Mouse (Mus musculus) myocyte (in vitro differentiated cells): Measurements from ENCODE around the gene Hoxc5. TPM values are rescaled to one million over a fixed set of nuclear protein-coding genes. Genes with fewer than 3 reads are reported as not detected.

ENCODE experiments used
- H3K27me3 ChIP-seq: one replicate; pipeline ENCODE4 v1.6.1; 2011; ENCODE audit not compliant: control insufficient read depth, insufficient read depth, insufficient read length
- H3K36me3 ChIP-seq: one replicate; pipeline ENCODE4 v1.6.1; 2011; ENCODE audit not compliant: control insufficient read depth, insufficient read depth
- H3K4me2 ChIP-seq: one replicate; pipeline ENCODE4 v1.6.1; 2011; ENCODE audit warnings: low read depth, control low read depth
- H3K4me3 ChIP-seq: one replicate; pipeline ENCODE4 v1.5.1; 2011; ENCODE audit warnings: mild to moderate bottlenecking, control low read depth, moderate library complexity
- H3K79me2 ChIP-seq: one replicate; pipeline ENCODE4 v1.6.1; 2011; ENCODE audit not compliant: control insufficient read depth, insufficient read depth
- H3ac ChIP-seq: one replicate; pipeline ENCODE4 v1.6.1; 2011; ENCODE audit not compliant: control insufficient read depth, insufficient read length
- CEBPB ChIP-seq: IDR thresholded peaks from 2 replicates; pipeline ENCODE4 v1.6.1; 2011; ENCODE audit warnings: mild to moderate bottlenecking, moderate library complexity; ENCODE audit not compliant: poor library complexity, insufficient read depth, severe bottlenecking
- E2F4 ChIP-seq: IDR thresholded peaks from one replicate; pipeline ENCODE4 v1.6.1; 2011; ENCODE audit warnings: mild to moderate bottlenecking, control low read depth, moderate library complexity; ENCODE audit not compliant: insufficient read depth
- MAX ChIP-seq: IDR thresholded peaks from one replicate; pipeline ENCODE4 v1.6.1; 2011; ENCODE audit warnings: low read depth, mild to moderate bottlenecking, control low read depth
- MYOD1 ChIP-seq, 3 experiments: IDR thresholded peaks; one replicate each; pipeline ENCODE4 v1.6.1; 2011; ENCODE audit warnings: control low read depth in 2 of 3, low read depth in 2 of 3, mild to moderate bottlenecking in 2 of 3, moderate library complexity in 1 of 3; ENCODE audit not compliant: insufficient read length in 2 of 3, control insufficient read depth in 1 of 3
- MYOG ChIP-seq, 3 experiments: IDR thresholded peaks; one replicate each; pipeline ENCODE4 v1.6.1; 2011; ENCODE audit warnings: control low read depth in 2 of 3, low read depth in 2 of 3, mild to moderate bottlenecking in 2 of 3; ENCODE audit not compliant: insufficient read length in 2 of 3, control insufficient read depth in 1 of 3, insufficient read depth in 1 of 3
- POLR2A ChIP-seq: IDR thresholded peaks from one replicate; pipeline ENCODE4 v1.6.1; 2011; ENCODE audit warnings: low read depth, mild to moderate bottlenecking, control low read depth, moderate library complexity; ENCODE audit not compliant: insufficient read length
- POLR2AphosphoS2 ChIP-seq: IDR thresholded peaks from one replicate; pipeline ENCODE4 v1.6.1; 2011; ENCODE audit warnings: low read depth, control low read depth; ENCODE audit not compliant: insufficient read length
- REST ChIP-seq: IDR thresholded peaks from one replicate; pipeline ENCODE4 v1.6.1; 2011; ENCODE audit warnings: mild to moderate bottlenecking, control low read depth, moderate library complexity; ENCODE audit not compliant: insufficient read depth, insufficient read length
- SRF ChIP-seq: IDR thresholded peaks from one replicate; pipeline ENCODE4 v1.6.1; 2011; ENCODE audit warnings: low read depth; ENCODE audit not compliant: control insufficient read depth, insufficient read length
- TCF12 ChIP-seq: IDR thresholded peaks from one replicate; pipeline ENCODE4 v1.6.1; 2011; ENCODE audit warnings: mild to moderate bottlenecking, control low read depth; ENCODE audit not compliant: poor library complexity, insufficient read depth, severe bottlenecking
- TCF3 ChIP-seq: IDR thresholded peaks from one replicate; pipeline ENCODE4 v1.6.1; 2011; ENCODE audit warnings: low read depth, control low read depth; ENCODE audit not compliant: insufficient read length
- USF1 ChIP-seq: IDR thresholded peaks from one replicate; pipeline ENCODE4 v1.6.1; 2011; ENCODE audit warnings: low read depth, mild to moderate bottlenecking, control low read depth, moderate library complexity
- polyA plus RNA-seq: library from polyadenylated mRNA; unstranded; fragments of >200 nt; fragmentation: generic; extraction: Trizol; gene quantifications from one replicate; pipeline ENCODE4 v1.2.1, GENCODE M21; 2012; ENCODE audit warnings: missing spikeins

Hoxc5 gene
- polyA plus RNA-seq, 1 experiment: 1.2 TPM

- H3K27me3 ChIP-seq: no peaks in the 10 kb centered on the region
- H3K4me2 ChIP-seq: peak overlapping the region; percentile 100
- no peak for TF ChIP-seq MYOD1 (IDR thresholded peaks at IDR 0.05; ENCODE audit: control insufficient read depth in 1 of 3, insufficient read length in 2 of 3, low read depth in 2 of 3)
- TF ChIP-seq TCF3: no peak
- TF ChIP-seq CEBPB: no peak
- TF ChIP-seq REST: no peak
- TF ChIP-seq SRF: no peak
- TF ChIP-seq POLR2A: no peak
- TF ChIP-seq POLR2AphosphoS2: no peak
- TF ChIP-seq MYOG (IDR thresholded peaks at IDR 0.05; ENCODE audit: control insufficient read depth in 1 of 3, insufficient read depth in 1 of 3, insufficient read length in 2 of 3, low read depth in 2 of 3): no peak
- no peak for TF ChIP-seq TCF12
- no peak for TF ChIP-seq E2F4
- TF ChIP-seq USF1: no peak
- no peak for TF ChIP-seq MAX
These were observed 18.4 kb upstream of the Hoxc5 start for GRCm38 (mm10) chr15:102948842-102949241.

DNA sequence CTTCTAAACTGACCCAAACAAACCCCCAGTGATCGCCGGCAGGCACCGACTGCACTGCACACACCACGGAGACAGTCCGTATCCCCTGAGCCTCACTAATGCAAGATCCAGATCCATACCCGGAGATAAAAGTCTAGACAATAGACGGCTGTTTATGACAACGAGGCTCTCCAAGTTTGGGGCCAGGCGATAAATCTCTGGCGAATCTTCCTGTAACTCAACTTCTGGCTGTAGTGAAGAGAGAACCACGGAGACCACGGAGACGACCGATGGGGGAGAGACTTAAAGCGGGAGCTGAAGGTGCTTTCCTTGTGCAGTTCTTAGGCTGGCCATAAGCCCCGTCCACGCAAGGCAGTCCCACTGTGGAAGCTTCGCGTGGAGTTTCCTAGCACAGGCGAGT is 17.5 kb upstream of the Hoxc5 start:
- H3K27me3 ChIP-seq: no peaks in the 10 kb centered on the region
- peaks cover 46% of the 10 kb centered on the region for H3K79me2 ChIP-seq
- H3K4me2 ChIP-seq: peak overlapping the region; percentile 100
- peak overlapping the region; percentile 26 for H3K4me3 ChIP-seq
- H3ac ChIP-seq: peak overlapping the region; percentile 38
- TF ChIP-seq MAX (no peak), POLR2A (peak; percentile 9)
- no peaks in the 10 kb centered on the region for H3K36me3 ChIP-seq

More at GRCm38 (mm10) chr15:102948842-102949241, 18.4 kb upstream of the Hoxc5 start:
- H3K36me3 ChIP-seq: no peaks in the 10 kb centered on the region
- H3K79me2 ChIP-seq: peaks cover 37% of the 10 kb centered on the region
- H3ac ChIP-seq: no peak overlapping the region
- peak overlapping the region; percentile 26 for H3K4me3 ChIP-seq

DNA sequence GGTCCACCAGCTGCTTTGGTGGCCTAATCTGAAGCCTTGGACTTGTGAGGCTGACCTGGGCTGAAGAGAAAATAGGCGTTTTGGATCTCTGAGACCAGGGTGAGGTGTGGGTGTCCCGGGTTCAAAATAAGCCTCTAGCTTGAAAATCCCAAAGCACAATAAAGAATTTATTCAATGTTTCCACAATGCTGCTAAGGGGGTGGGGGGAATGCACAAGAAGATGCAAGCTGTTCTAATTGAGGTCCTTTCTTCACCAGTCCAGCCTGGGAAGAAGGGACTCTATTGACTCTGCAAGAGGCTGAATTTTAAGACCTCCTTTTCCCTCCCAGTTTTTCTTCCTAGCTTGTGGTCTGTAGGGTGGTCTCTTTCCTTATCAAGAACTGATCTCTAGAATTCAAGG is 16.4 kb upstream of the Hoxc5 start:
- Histone ChIP-seq H3K27me3 (no peaks in the 10 kb centered on the region), H3K4me2 (peak overlapping the region; percentile 100), H3K79me2 (peaks cover 58% of the 10 kb centered on the region), H3K36me3 (no peaks in the 10 kb centered on the region), H3ac (no peak overlapping the region), H3K4me3 (peak overlapping the region; percentile 26)
- TF ChIP-seq REST (no peak), E2F4 (no peak), USF1 (no peak), SRF (no peak), MYOD1 (IDR thresholded peaks at IDR 0.05; ENCODE audit: control insufficient read depth in 1 of 3, insufficient read length in 2 of 3, low read depth in 2 of 3) (no peak)

- H3K4me2 ChIP-seq: peak overlapping the region; percentile 100
- no peaks in the 10 kb centered on the region for H3K36me3 ChIP-seq
- TF ChIP-seq SRF (no peak), POLR2A (peak; percentile 37), POLR2AphosphoS2 (peak; percentile 41), E2F4 (no peak), MYOD1 (IDR thresholded peaks at IDR 0.05; ENCODE audit: control insufficient read depth in 1 of 3, insufficient read length in 2 of 3, low read depth in 2 of 3) (peak in 1 of 3 experiments; percentile 2), TCF12 (no peak), USF1 (no peak), MYOG (IDR thresholded peaks at IDR 0.05; ENCODE audit: control insufficient read depth in 1 of 3, insufficient read depth in 1 of 3, insufficient read length in 2 of 3, low read depth in 2 of 3) (no peak), REST (no peak), CEBPB (no peak), MAX (no peak), TCF3 (no peak)
- H3K4me3 ChIP-seq: peak overlapping the region; percentile 91
- peaks cover 73% of the 10 kb centered on the region for H3K79me2 ChIP-seq
- no peak overlapping the region for H3ac ChIP-seq
- no peaks in the 10 kb centered on the region for H3K27me3 ChIP-seq
These were observed 13.7 kb upstream of the Hoxc5 start for GRCm38 (mm10) chr15:102953561-102953960.

GRCm38 (mm10) chr15:102954192-102955006 is 12.8 kb upstream of the Hoxc5 start, which contains the start of gene Hoxc11:
Gene Hoxc11, plus strand, starts transcription at chr15:102954427.
- Histone ChIP-seq H3K36me3 (no peaks in the 10 kb centered on the region), H3K4me2 (peak within 1 kb of the TSS; percentile 100), H3K27me3 (no peaks in the 10 kb centered on the region), H3K79me2 (peaks cover 73% of the 10 kb centered on the region), H3K4me3 (peak within 1 kb of the TSS; percentile 91), H3ac (peak within 1 kb of the TSS; percentile 79)
- peak; percentile 85 for TF ChIP-seq POLR2AphosphoS2
- no peak for TF ChIP-seq SRF
- no peak for TF ChIP-seq MYOG (IDR thresholded peaks at IDR 0.05; ENCODE audit: control insufficient read depth in 1 of 3, insufficient read depth in 1 of 3, insufficient read length in 2 of 3, low read depth in 2 of 3)
- peak; percentile 68 for TF ChIP-seq POLR2A
- peak; percentile 94 for TF ChIP-seq USF1
- no peak for TF ChIP-seq MYOD1 (IDR thresholded peaks at IDR 0.05; ENCODE audit: control insufficient read depth in 1 of 3, insufficient read length in 2 of 3, low read depth in 2 of 3)
